Mouse (Mus musculus) hindbrain, embryonic 12.5 days (tissue): Measurements from ENCODE around the gene Tns3. TPM values are rescaled to one million over a fixed set of nuclear protein-coding genes. Genes with fewer than 3 reads are reported as not detected.
A peak's percentile ranks its signal among the peaks of the same experiment; 100 is the strongest.

Experiments used
- ATAC-seq: fragments of 200-750 bp; cut with Nextera tagmentation; 2 replicates; pipeline ENCODE4 v1.8.0; 2017; ENCODE audit warnings: moderate TSS enrichment; ENCODE audit not compliant: low FRiP score
- H3K27ac ChIP-seq: fragments of 300-500 bp; sonication (generic); 2 replicates; pipeline ENCODE4 v1.5.1; 2016; ENCODE audit warnings: mild to moderate bottlenecking
- H3K27me3 ChIP-seq: fragments of 300-500 bp; sonication (generic); 2 replicates; pipeline ENCODE4 v1.6.1; 2016; ENCODE audit warnings: mild to moderate bottlenecking
- H3K36me3 ChIP-seq: fragments of 300-500 bp; sonication (generic); 2 replicates; pipeline ENCODE4 v1.6.1; 2016; ENCODE audit warnings: mild to moderate bottlenecking
- H3K4me1 ChIP-seq: fragments of 300-500 bp; sonication (generic); 2 replicates; pipeline ENCODE4 v1.6.1; 2016
- H3K4me2 ChIP-seq: fragments of 300-500 bp; sonication (generic); replicated peaks from 2 replicates; pipeline ENCODE4 v1.6.1; 2016; ENCODE audit warnings: mild to moderate bottlenecking
- H3K4me3 ChIP-seq: fragments of 300-500 bp; sonication (generic); 2 replicates; pipeline ENCODE4 v1.5.1; 2016; ENCODE audit warnings: mild to moderate bottlenecking
- H3K9ac ChIP-seq: fragments of 300-500 bp; sonication (generic); 2 replicates; pipeline ENCODE4 v1.6.1; 2016; ENCODE audit warnings: mild to moderate bottlenecking, moderate library complexity
- H3K9me3 ChIP-seq: fragments of 300-500 bp; sonication (generic); replicated peaks from 2 replicates; pipeline ENCODE4 v1.6.1; 2016; ENCODE audit warnings: mild to moderate bottlenecking
- whole genome bisulfite sequencing: fragments of 180-500 bp; shearing (Covaris S2); methylation state at CpG from one replicate; pipeline ENCODE4 v1.1.7; 2016; 5-methylcytosine and 5-hydroxymethylcytosine counted together
- polyA plus RNA-seq: library from polyadenylated mRNA; unstranded; fragments of >200 nt; fragmentation: Nextera tagmentation; extraction: Ambion mirVana; gene quantifications from 2 replicates; pipeline ENCODE4 v1.2.1, GENCODE M21; 2016

The Tns3 gene
- polyA plus RNA-seq, 1 experiment from 2014 or later: 15.9 TPM

DNA sequence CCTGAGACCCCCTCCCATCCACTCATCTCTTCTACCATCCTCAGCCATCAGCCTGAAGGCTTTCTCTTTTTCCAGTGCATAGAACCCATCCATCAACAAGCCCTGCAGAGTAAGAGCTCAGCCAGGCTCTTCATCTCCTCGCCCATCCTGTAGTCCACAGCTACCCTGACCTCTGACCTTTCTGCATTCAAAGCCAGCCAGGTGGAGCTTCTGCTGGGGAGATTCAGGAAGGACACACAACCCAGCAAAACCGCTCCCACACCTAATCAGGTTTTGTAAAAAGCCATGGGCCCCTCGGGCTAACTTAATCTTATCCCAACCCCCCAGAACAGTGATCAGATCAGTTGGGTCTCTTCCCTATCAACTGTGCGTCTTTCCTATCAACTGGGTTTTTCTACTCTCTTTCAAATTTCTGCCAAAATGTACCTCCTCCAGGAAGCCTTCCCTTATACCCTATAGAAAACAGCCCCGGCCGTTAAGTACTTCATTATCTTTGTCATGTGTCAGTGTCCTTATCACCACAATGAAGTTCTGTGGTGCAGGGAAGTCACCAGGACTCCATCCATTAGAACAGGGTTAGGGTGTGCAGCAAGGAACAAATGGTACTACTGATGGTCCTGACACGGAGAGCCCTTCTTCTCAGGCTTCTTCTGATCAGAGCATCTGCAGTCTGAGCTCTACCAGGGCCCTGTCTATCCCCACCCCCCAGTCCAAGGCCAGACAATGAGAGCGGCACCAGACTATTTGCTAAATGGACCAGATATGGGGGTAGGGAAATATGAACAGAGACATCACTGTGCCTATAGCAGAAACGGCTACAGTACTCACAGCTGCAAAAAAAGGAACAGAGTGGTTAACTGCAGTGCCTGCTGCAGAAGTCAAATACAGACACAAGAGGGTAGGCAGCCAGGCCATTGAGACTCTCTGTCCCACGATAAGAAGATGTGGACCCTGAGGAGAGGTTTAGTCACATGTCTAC is 26.6 kb downstream of the Tns3 start:
- Histone ChIP-seq H3K9ac (no peak overlapping the region), H3K4me3 (no peak overlapping the region), H3K27me3 (no peaks in the 10 kb centered on the region; the same call in 1 of the 2 replicates), H3K4me1 (peaks cover 7% of the 10 kb centered on the region; the same call in 1 of the 2 replicates), H3K27ac (no peak overlapping the region), H3K36me3 (no peaks in the 10 kb centered on the region), H3K9me3 (no peaks in the 10 kb centered on the region), H3K4me2 (no peak overlapping the region)
- WGBS: 79% methylated on average over 10 of the region's 10 CpGs
- ATAC-seq: no peak

DNA sequence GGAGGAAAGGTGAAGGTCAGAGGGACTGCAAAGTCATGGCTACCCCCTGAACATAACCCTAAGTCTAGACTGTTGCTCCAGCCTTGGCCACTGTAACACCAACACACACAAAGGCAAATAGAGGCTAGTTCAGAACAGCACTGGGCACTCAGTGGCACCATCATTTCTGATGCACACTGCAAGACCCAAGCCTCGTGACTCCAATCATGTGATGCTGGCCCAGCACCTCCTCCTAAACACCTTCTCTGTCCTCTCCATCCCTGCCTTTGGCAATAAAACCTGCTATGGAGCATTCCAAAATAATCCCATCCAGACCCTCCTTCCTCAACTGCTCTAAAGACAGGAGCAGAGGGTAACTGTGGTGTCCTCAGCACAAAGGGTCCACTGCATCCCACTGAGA is 27.7 kb downstream of the Tns3 start:
- 89% methylated on average over 1 of the region's 1 CpGs for WGBS
- Histone ChIP-seq H3K9me3 (no peaks in the 10 kb centered on the region), H3K4me3 (no peak overlapping the region), H3K36me3 (no peaks in the 10 kb centered on the region), H3K27me3 (no peaks in the 10 kb centered on the region; the same call in 1 of the 2 replicates), H3K9ac (no peak overlapping the region), H3K4me1 (peaks cover 7% of the 10 kb centered on the region; the same call in 1 of the 2 replicates), H3K27ac (no peak overlapping the region), H3K4me2 (no peak overlapping the region)
- no peak for ATAC-seq

DNA sequence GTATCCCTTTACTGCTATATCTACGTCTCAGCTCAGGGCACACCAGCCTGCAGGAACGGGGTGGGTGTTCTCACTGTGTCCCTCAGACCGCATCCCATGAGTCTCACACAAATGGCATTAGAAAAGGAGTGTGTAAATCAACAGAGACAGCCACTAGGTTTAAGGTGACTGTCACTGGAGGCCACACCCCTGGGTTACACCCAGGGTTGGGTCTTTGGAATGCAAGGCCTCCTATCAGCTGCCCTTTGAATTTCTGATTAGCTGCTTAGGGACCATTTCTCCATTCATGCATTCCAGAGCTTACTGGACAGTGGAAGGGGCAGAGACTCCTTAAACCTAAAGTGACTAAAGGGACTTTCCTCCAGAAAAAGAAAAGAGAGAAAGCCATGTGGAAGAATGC is 28.6 kb downstream of the Tns3 start:
- no peak overlapping the region for H3K4me2 ChIP-seq
- peaks cover 7% of the 10 kb centered on the region; the same call in 1 of the 2 replicates for H3K4me1 ChIP-seq
- no peak for ATAC-seq
- 77% methylated on average over 3 of the region's 3 CpGs for WGBS
- H3K4me3 ChIP-seq: no peak overlapping the region
- H3K27ac ChIP-seq: no peak overlapping the region
- H3K9me3 ChIP-seq: no peaks in the 10 kb centered on the region
- H3K27me3 ChIP-seq: no peaks in the 10 kb centered on the region; the same call in 1 of the 2 replicates
- H3K9ac ChIP-seq: no peak overlapping the region
- no peaks in the 10 kb centered on the region for H3K36me3 ChIP-seq

DNA sequence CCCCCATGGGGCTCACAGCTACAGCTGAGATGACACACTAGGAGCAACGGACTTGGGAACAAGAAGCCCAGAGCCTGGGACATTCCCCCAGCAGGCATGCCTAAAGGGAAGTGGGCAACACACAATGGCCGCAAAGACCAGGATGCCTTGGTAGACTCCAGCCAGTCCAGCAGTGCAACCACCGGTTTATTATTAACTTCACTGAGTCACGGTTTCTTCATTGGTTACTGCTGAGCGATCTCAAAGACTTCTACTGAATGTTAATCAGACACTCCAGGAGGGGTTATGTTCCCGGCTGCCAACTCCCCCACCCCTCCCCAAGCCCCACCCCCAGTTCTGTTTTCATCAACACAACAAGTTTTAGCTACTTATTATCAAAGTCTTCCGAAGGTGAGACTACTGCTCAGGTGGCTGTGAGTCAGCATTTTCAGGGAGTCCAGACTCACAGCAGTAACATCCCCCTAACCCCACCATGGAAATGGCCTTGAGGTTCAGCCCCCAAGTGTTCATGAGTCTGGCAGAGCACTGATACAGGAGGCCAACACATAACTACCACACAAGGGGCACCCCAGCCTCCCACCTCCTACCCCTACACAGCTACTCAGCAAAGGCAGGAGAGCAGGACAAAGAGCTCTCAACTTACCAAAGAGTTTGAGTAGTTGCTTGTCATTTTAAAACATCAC is 29.5 kb downstream of the Tns3 start:
- H3K4me3 ChIP-seq: no peak overlapping the region
- H3K36me3 ChIP-seq: no peaks in the 10 kb centered on the region
- H3K4me1 ChIP-seq: peaks cover 5% of the 10 kb centered on the region; the same call in 1 of the 2 replicates
- no peak overlapping the region for H3K27ac ChIP-seq
- H3K4me2 ChIP-seq: no peak overlapping the region
- 58% methylated on average over 7 of the region's 7 CpGs for WGBS
- no peak for ATAC-seq
- no peak overlapping the region for H3K9ac ChIP-seq
- H3K27me3 ChIP-seq: no peaks in the 10 kb centered on the region; the same call in 1 of the 2 replicates
- no peaks in the 10 kb centered on the region for H3K9me3 ChIP-seq

DNA sequence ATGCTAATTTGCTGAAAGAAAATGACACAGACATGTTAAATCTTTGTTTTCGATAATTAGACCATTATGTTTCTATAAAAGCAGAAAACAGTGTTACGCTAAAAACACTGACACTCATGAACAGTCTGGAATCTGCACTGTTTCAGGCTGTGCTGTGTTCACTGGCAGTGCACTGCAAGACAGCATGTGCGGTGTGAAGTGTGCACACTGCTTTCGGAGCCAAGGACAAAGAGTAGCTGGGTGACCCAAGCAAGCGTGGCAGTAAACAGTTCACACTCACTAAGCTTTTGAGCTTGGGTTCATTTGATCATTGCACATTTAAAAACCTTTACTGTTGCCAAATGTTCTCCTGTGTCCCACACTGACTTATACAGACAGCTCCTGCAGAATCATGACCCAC is 32.2 kb downstream of the Tns3 start:
- 88% methylated on average over 5 of the region's 5 CpGs for WGBS

DNA sequence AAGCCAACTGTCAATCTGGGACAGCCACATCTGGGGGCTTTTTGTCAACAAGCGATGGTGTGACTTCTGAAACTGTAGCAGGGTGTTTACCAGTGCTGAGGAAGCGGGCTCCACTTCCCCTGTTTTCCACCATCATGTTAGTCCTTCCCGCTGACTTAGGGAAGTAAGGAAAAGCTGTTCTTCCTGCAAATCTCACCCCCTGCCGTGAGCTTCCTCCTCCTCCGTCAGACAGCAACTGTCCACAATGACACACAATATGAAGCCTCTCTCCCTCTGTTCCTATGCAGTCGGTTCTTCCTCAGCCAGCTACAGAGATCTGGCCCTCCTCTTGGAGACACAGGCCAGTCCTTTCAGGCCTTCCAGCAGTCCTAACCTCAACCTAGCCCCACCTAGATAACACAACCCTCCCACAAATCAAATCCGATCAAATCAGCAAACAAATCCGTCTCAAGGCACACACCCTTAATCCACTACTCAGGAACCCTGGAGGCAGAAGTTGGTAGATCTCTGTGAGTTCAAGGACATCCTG is 34.4 kb downstream of the Tns3 start:
- Histone ChIP-seq H3K4me1 (peaks cover 21% of the 10 kb centered on the region), H3K9ac (no peak overlapping the region), H3K4me3 (no peak overlapping the region), H3K27me3 (peaks cover 11% of the 10 kb centered on the region), H3K4me2 (no peak overlapping the region), H3K36me3 (no peaks in the 10 kb centered on the region), H3K9me3 (no peaks in the 10 kb centered on the region), H3K27ac (no peak overlapping the region)
- no peak for ATAC-seq
- whole genome bisulfite sequencing: 87% methylated on average over 8 of the region's 8 CpGs

More for the DNA sequence above, 32.2 kb downstream of the Tns3 start:
- no peak for ATAC-seq
- H3K9me3 ChIP-seq: no peaks in the 10 kb centered on the region
- no peaks in the 10 kb centered on the region for H3K36me3 ChIP-seq
- no peak overlapping the region for H3K4me3 ChIP-seq
- H3K4me2 ChIP-seq: no peak overlapping the region
- H3K27me3 ChIP-seq: no peaks in the 10 kb centered on the region; the same call in 1 of the 2 replicates
- no peak overlapping the region for H3K9ac ChIP-seq
- H3K4me1 ChIP-seq: peaks cover 8% of the 10 kb centered on the region
- no peak overlapping the region for H3K27ac ChIP-seq

DNA sequence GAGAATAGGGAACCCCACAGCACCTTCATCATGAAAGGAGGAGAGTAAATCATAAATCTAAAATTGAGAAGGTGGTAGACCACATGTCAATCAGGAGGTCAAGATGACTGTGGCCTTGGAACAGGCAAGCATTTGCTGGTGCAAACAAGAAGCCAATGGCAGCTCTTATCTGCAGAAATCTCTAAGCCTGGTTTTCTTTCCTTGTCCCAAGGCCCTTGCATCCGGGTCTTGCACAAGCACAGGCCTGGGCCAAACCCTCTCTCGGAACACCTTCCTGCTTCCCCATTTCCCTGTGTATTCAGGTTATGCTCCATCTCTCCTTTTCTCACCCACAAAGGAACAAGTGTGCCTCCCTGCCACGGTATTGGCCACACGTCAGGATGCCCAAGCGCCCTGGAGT is 35.0 kb downstream of the Tns3 start:
- Histone ChIP-seq H3K36me3 (no peaks in the 10 kb centered on the region), H3K9me3 (no peaks in the 10 kb centered on the region), H3K9ac (no peak overlapping the region), H3K4me1 (peaks cover 21% of the 10 kb centered on the region), H3K4me2 (no peak overlapping the region), H3K27ac (no peak overlapping the region), H3K4me3 (no peak overlapping the region), H3K27me3 (peaks cover 11% of the 10 kb centered on the region)
- 93% methylated on average over 5 of the region's 5 CpGs for WGBS
- no peak for ATAC-seq

DNA sequence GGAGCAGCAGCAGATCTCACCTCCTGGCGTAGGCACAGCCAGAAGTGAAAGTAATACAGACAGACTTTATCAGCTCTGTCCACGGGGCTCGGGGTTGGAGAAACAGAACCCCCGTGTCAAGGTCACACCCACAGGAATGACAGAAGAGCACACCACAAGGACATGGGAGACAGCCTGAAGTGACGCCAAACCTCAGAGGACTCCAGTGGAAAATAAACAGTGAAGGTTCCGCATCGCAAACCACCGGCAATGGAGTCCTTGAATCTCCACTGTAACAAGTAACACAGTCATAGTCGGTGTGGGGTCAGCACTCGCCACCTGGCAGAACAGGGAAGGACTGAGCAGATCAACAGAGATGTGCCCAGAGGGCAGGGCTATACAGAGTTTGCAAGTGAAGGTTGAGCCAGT is 35.5 kb downstream of the Tns3 start:
- WGBS: 74% methylated on average over 10 of the region's 10 CpGs
- ATAC-seq: no peak
- peaks cover 11% of the 10 kb centered on the region for H3K27me3 ChIP-seq
- no peaks in the 10 kb centered on the region for H3K36me3 ChIP-seq
- no peak overlapping the region for H3K9ac ChIP-seq
- no peak overlapping the region for H3K4me3 ChIP-seq
- H3K9me3 ChIP-seq: no peaks in the 10 kb centered on the region
- no peak overlapping the region for H3K4me2 ChIP-seq
- H3K27ac ChIP-seq: no peak overlapping the region
- peaks cover 26% of the 10 kb centered on the region for H3K4me1 ChIP-seq

DNA sequence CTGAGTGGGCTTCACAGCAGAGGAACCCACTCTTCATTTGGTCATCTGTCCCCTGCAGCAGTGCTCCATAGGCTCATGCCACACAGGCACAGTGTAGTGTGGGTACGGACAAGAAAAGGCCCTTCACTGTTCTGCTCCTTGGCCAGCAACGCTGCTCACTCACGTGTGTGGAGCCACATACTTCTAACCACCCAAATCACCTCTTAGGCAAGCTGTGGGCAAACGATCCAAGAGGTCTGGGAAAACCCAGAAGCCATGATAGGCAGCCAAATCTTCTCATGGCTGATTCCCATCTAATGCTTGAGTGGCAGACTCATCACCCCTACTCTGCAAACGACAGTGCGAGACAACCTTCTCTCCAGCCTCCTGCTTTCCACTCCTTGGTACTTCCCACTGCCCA is 37.2 kb downstream of the Tns3 start:
- no peak overlapping the region for H3K9ac ChIP-seq
- H3K4me1 ChIP-seq: peaks cover 36% of the 10 kb centered on the region
- no peak overlapping the region for H3K4me3 ChIP-seq
- H3K36me3 ChIP-seq: no peaks in the 10 kb centered on the region
- H3K9me3 ChIP-seq: no peaks in the 10 kb centered on the region
- H3K27ac ChIP-seq: no peak overlapping the region
- peaks cover 16% of the 10 kb centered on the region for H3K27me3 ChIP-seq
- H3K4me2 ChIP-seq: no peak overlapping the region
- WGBS: 88% methylated on average over 6 of the region's 6 CpGs
- ATAC-seq: no peak

DNA sequence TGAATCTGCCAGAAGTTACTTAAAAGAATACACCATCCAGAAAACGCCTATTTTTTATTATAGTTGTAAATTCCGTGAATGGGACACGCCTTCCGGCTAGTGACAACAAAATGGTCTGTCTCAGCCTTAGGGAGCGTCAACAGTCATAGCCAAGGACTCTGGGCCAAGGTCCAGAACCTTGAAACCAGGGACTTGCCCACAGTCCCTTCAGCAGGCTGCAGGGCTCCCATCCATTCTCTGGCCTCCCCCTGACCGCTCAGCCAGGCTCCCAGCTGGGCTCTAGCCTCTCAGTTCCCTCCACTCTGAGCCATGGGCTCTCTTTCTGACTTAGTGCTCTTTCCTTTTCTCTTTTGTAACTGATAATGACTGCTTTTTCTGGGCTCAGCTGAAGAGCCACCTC is 37.6 kb downstream of the Tns3 start:
- H3K9me3 ChIP-seq: no peaks in the 10 kb centered on the region
- H3K4me2 ChIP-seq: no peak overlapping the region
- H3K27me3 ChIP-seq: peaks cover 16% of the 10 kb centered on the region
- ATAC-seq: no peak
- H3K4me1 ChIP-seq: peaks cover 36% of the 10 kb centered on the region
- 91% methylated on average over 6 of the region's 6 CpGs for WGBS
- H3K27ac ChIP-seq: no peak overlapping the region
- H3K9ac ChIP-seq: no peak overlapping the region
- no peaks in the 10 kb centered on the region for H3K36me3 ChIP-seq
- no peak overlapping the region for H3K4me3 ChIP-seq

DNA sequence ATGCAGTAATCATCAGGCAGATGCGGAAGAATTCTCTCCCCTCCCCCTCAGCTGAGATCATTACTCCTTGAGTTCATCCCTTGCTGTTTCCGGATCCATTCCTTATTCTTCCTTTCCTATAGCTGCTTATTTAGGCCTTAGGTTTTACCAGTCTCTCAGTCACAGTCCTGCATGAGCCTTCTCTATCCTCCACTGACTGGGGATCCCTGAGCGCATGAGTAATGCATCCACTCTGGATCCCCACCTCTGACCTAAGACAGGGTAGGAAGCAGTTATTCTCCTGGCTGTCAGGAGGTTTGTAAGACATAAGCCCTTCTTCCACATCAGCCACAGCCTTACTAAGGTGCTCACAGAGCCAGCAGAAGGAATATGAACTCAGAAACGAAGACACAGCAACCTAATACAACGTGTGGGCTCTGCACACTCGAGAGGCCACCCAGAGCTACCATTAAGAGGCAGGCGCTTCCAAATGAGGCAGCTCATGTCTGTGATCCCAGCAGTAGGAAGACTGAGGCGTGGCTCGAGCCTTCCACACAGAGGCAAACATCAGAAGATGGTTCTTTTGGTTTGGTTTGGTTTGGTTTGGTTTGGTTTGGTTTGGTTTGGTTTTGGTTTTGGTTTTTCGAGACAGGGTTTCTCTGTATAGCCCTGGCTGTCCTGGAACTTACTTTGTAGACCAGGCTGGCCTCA is 38.3 kb downstream of the Tns3 start:
- ATAC-seq: no peak
- H3K4me1 ChIP-seq: peaks cover 36% of the 10 kb centered on the region
- H3K27me3 ChIP-seq: peaks cover 16% of the 10 kb centered on the region
- no peaks in the 10 kb centered on the region for H3K36me3 ChIP-seq
- H3K9ac ChIP-seq: no peak overlapping the region
- H3K27ac ChIP-seq: no peak overlapping the region
- H3K4me2 ChIP-seq: no peak overlapping the region
- H3K4me3 ChIP-seq: no peak overlapping the region
- whole genome bisulfite sequencing: 72% methylated on average over 10 of the region's 10 CpGs
- H3K9me3 ChIP-seq: no peaks in the 10 kb centered on the region

DNA sequence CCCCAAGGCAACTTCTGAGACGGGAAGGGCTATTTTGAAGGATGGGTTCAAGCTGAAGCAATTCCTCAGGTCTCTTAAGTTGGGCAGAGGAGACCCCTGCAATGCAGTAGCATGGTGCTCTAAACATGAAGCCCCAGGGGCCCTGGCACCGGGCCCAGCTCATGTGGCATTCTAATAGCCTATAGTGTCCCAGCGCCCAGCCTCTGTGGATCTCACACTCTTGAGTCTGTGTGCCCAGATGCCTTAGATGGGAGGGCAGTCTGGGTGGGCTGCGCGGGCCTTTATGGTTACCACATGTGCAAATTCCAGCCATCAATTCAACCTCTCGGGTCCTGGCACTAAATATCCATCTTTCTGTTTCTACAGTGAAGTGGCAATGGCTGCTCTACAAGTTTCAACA is 38.9 kb downstream of the Tns3 start:
- Histone ChIP-seq H3K9me3 (no peaks in the 10 kb centered on the region), H3K4me2 (peak overlapping the region; percentile 99; the same call in 1 of the 2 replicates), H3K4me1 (peaks cover 36% of the 10 kb centered on the region), H3K27me3 (peaks cover 16% of the 10 kb centered on the region), H3K9ac (no peak overlapping the region), H3K36me3 (no peaks in the 10 kb centered on the region), H3K27ac (no peak overlapping the region), H3K4me3 (no peak overlapping the region)
- no peak for ATAC-seq
- 40% methylated on average over 6 of the region's 6 CpGs for WGBS
